Mouse (Mus musculus) B cell, adult 2 months (primary cell): ENCODE data around the gene Pde5a.

Experiments
- DNase-seq, 2 experiments: peaks; one replicate each; pipeline ENCODE4 v3.0.0; 2022

Pde5a gene

GRCm38 (mm10) chr3:122766930-122767329, 38.2 kb downstream of the Pde5a start:
- no peak for DNase-seq

- no peak for DNase-seq
Observed at GRCm38 (mm10) chr3:122767841-122768240, 39.1 kb downstream of the Pde5a start.

GRCm38 (mm10) chr3:122781417-122781816, 52.7 kb downstream of the Pde5a start:
- DNase-seq = no peak

GRCm38 (mm10) chr3:122784245-122784644, 55.5 kb downstream of the Pde5a start:
- no peak for DNase-seq

GRCm38 (mm10) chr3:122788314-122788713, 59.6 kb downstream of the Pde5a start:
- DNase-seq = no peak

GRCm38 (mm10) chr3:122789544-122789943, 60.8 kb downstream of the Pde5a start:
- DNase-seq = no peak

- no peak for DNase-seq
Observed at GRCm38 (mm10) chr3:122800050-122800449, 71.3 kb downstream of the Pde5a start.

GRCm38 (mm10) chr3:122800553-122801435, 72.0 kb downstream of the Pde5a start:
- no peak for DNase-seq

GRCm38 (mm10) chr3:122801436-122802221, 72.9 kb downstream of the Pde5a start:
- no peak for DNase-seq

- no peak for DNase-seq
Observed at GRCm38 (mm10) chr3:122807313-122807712, 78.6 kb downstream of the Pde5a start.

GRCm38 (mm10) chr3:122810090-122810863, 81.5 kb downstream of the Pde5a start:
- no peak for DNase-seq

- no peak for DNase-seq
Observed at GRCm38 (mm10) chr3:122810986-122811385, 82.2 kb downstream of the Pde5a start.

GRCm38 (mm10) chr3:122814531-122814930, 85.8 kb downstream of the Pde5a start:
- DNase-seq = no peak

GRCm38 (mm10) chr3:122818282-122818681, 89.5 kb downstream of the Pde5a start:
- no peak for DNase-seq

- no peak for DNase-seq
Observed at GRCm38 (mm10) chr3:122820700-122821099, 92.0 kb downstream of the Pde5a start.

GRCm38 (mm10) chr3:122828270-122829058, 99.7 kb downstream of the Pde5a start:
- no peak for DNase-seq

- DNase-seq = no peak
Observed at GRCm38 (mm10) chr3:122834519-122834918, 105.8 kb downstream of the Pde5a start.

GRCm38 (mm10) chr3:122835097-122835850, 106.5 kb downstream of the Pde5a start:
- no peak for DNase-seq

GRCm38 (mm10) chr3:122837639-122838038, 108.9 kb downstream of the Pde5a start:
- no peak for DNase-seq

GRCm38 (mm10) chr3:122848410-122849034, 119.8 kb downstream of the Pde5a start:
- no peak for DNase-seq

GRCm38 (mm10) chr3:122855149-122855548, 126.4 kb downstream of the Pde5a start:
- DNase-seq = no peak
